Mouse (Mus musculus) adrenal gland, postnatal 36 days (tissue): ENCODE results near the gene Ikbke. TPM values are rescaled to one million over a fixed set of nuclear protein-coding genes. Genes with fewer than 3 reads are reported as not detected.

Experiments
- DNase-seq, 2 experiments: peaks; one replicate each; pipeline ENCODE4 v3.0.0; 2021; ENCODE audit warnings: mixed read lengths in 1 of 2
- total RNA-seq, 2 experiments: library from RNA; stranded (reverse); gene quantifications; 2 replicates each; pipeline ENCODE4 v1.2.3; 2021

Ikbke gene
- total RNA-seq, 2 experiments from 2014 or later, result 6.6 to 20.5 TPM

DNA sequence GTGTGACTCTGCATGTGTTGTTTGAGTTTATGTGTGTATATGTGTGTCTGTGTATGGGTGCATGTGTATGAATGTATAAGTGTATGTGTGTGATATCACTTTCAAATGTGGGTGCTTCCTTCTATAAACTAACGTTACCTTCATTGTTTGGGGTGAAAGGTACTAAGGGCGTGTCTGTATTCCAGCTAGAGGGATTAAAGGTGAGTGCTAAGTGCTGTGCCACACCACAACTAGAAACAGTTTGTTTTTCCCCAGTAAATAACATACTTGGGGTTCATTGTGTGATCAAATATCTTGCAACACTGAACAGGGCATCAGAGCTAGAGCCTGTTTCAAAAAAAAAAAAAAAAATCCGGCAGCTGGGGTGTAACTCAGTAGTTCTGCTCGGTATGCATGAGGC lies 2.3 kb upstream of the Ikbke start:
- no peak for DNase-seq

- no peak for DNase-seq
Observed at GRCm38 (mm10) chr1:131280280-131280679, 874 bp upstream of the Ikbke start.

DNA sequence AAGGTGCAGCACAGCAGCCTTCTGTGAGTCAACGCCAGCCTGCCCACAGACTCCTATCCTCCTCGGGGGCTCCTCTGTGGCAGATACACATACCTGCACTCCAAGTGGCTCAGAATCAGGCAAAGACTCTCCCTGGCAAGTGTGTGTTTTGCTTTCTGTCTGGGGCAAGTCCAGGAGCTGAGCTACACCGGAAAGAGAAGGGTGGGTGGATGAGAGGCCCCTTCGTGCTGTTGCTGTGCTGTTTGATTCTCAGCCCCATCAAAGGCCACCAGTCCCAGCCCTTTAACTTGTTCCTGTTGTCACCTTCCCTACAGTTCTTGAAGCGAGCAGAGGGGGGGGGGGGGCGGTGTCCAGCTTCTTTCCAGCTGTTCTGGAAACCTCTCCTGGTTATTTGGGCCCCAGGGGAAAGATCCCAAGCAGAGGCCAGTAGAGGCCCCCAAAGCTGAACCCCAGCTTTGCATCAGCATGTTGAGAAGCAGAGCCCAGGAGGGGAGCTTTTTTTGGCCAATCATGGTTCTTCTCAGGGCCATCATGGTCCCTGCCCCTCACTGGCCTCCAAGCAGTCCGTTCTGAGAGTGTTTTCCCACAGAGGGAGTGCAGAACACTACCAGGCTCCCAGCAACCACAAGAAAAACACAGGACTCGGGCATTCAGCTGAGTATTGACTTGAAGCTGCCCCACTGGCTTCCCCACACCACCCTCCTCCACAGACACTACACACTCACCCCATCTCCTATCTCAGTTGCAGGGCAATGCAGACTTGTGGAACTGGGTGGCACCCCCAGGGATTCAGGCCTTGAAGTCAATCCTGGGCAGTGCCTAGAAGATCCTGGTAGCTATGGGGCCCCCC lies 575 bp downstream of the Ikbke start:
- no peak for DNase-seq

DNA sequence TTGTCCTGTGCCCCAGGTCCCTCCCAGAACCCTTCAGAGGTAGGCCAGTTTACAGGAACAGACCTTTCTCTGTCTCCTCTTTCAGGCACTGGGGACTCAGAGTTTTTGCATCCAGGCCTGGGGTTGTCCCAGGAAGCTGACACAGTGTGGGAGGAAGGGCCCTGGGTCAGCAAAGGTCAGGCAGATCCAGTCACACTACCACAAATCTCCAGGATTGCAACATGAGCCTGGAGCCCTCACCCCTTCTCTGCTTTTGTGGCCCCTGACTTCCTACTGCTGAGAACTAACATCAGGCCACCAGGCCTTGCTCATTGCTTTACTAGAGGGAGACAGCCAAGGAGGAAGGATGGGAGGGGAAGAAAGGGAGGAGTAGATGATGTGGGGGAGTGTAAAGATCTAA lies 2.6 kb downstream of the Ikbke start:
- peak; percentile 49 to 59 for DNase-seq

- peak in 1 of 2 experiments; percentile 41 for DNase-seq
Observed at GRCm38 (mm10) chr1:131275577-131275976, 3.8 kb downstream of the Ikbke start.

DNA sequence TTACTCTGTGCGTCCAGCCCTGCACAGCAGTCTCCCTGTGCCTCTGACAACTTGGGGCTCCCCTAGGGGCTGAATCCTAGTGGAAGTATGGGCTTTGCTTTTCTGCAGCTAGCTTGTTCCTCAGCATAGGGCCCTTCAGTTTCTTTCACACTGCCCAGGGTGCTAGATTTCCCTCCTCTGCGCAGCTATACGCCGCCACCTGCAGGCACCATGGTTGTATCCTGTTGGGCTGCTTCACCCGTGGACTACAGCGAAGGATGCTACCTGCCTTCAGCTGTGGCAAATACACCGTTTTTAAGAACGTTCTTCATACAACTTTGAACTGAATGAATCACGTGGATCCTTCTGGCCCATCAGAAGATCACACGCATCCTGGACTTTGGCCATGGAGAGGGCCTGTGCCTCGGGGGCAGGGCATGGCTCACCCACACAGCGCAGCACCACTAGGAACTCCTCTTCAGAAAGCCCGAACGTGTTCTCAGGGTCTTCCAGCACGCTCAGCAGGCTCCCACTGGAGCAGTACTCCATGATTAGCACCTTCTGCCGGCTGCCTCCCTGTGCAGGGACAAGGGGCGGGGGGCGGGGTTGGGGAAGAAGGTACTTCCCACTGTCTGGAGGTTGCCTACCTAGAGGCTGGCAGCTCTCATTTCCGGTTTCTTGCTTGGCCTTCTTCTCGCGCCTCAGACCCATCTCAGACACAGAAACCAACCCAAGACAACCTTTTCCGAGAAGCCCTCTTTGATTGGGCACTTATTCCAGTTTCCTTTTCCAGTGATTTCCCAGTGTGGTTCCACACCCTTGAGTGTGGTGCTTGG lies 4.5 kb downstream of the Ikbke start:
- peak in 1 of 2 experiments; percentile 52 for DNase-seq

- DNase-seq, result peak; percentile 69 to 71
Observed at GRCm38 (mm10) chr1:131269797-131270578, 9.4 kb downstream of the Ikbke start.

DNA sequence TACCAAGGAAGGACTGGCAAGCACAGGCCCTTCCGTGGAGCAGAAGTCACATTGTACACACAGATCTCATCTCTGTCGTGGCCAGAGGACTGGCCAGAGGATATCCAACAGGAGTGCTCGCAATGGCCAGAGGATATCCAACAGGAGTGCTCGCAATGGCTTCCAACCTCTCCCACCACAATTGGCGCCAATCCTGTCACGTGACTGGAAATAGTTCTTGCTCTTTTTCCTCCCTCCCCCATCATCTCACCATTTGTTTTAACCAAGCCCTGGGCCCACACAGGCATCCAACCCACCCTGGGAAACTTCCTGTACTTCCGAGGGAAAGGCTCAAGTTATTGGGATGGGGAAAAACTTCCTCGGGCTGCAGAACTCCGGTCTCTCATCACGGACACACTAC lies 10.6 kb downstream of the Ikbke start:
- DNase-seq, result no peak

DNA sequence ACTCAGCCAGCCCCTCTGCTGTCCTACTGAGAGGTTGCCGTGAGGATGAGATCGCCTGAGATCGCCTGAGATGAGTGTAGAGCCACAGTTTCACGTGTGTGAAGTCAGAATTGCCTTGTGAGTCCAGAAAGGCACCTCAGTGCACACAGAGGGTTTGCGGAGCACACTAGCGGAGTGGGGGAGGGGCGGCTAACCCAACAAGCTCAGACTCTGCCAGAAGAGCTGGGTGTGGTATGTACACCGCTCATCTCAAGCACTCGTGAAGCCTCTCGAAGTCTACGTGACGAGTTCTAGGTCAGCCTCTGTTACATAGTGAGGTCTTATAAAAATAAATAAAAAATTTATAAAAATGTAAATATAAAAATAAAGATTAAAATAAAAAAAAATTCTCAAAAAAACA lies 15.5 kb downstream of the Ikbke start:
- DNase-seq, result no peak

DNA sequence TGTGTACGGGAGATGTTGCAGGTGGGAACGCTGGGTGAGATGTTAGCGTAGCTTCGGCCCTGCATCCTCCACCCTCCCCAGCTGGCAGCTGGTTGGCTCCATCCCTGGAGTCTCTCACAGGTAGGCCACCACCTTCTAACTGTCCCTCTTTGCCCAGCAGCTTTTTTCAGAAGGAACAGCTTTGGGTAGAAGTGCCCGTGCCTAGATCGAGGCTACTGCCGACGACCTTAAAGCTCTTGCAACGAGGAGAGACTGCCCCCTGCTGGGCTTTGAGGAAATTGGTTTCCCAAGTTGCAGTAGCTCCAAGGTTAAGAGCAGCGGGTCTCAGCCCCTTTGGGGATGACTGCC lies 19.1 kb downstream of the Ikbke start:
- DNase-seq, result peak; percentile 74 to 81

DNA sequence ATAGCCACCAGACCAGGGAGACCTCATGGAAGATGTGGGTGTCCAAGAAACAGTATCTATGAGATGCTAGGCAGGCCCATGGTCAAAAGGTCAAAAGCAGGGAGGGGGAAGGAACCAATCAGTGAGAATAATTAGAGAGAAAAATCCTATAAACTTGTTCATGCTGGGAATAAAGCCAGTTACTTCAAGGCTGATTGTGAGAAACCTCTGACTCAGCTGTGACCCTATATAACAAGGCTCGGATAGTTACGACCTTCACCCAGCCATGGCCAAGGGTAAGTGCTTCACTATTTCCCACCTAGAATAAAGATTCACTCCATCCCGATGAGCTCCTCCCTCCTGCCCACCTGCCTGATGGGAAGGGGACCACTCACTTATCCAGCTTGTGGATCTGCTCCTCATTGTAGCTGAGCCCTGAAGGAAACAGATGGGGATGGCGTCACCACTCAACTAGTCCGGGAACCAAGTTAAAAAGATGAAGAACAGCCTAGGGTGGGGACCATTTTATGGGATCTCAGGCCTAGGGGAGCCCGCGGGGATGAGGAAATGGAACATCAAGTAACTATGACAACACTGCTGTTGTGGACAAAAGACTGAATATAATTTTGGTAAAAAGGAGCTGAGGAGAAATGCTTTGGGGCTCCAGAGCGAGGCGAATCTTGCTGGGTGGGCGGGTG lies 19.6 kb downstream of the Ikbke start:
- no peak for DNase-seq

- DNase-seq, result no peak
Observed at GRCm38 (mm10) chr1:131257288-131257687, 22.1 kb downstream of the Ikbke start.

- DNase-seq, result peak; percentile 25 to 50
Observed at GRCm38 (mm10) chr1:131252516-131253250, 26.7 kb downstream of the Ikbke start.

- peak; percentile 55 to 73 for DNase-seq
Observed at GRCm38 (mm10) chr1:131246433-131247395, 32.7 kb downstream of the Ikbke start.

DNA sequence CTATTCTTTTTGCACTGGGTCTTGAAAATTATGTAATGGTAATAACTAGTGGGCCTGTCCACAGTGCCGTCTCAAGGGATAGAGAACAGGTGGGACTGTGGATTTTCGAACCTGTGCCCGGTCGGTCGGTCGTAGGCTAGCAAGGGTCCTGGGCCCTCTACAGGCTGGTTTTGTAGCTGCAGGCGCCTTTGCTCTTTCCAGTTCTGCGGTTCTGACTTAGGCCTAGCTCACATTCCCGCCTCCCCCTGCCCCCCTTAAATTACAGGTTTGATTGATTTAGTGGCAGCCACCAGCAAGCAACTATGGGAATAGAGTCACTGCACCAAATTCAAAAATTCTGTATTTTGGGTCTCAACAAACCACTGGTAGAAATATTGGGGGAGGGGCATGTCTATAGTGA lies 33.5 kb downstream of the Ikbke start:
- DNase-seq, result peak; percentile 65 to 80

- peak; percentile 90 for DNase-seq
Observed at GRCm38 (mm10) chr1:131245089-131245856, 34.1 kb downstream of the Ikbke start, which contains the start of gene Rassf5. TSS of gene Rassf5 (minus strand) at chr1:131245258.

DNA sequence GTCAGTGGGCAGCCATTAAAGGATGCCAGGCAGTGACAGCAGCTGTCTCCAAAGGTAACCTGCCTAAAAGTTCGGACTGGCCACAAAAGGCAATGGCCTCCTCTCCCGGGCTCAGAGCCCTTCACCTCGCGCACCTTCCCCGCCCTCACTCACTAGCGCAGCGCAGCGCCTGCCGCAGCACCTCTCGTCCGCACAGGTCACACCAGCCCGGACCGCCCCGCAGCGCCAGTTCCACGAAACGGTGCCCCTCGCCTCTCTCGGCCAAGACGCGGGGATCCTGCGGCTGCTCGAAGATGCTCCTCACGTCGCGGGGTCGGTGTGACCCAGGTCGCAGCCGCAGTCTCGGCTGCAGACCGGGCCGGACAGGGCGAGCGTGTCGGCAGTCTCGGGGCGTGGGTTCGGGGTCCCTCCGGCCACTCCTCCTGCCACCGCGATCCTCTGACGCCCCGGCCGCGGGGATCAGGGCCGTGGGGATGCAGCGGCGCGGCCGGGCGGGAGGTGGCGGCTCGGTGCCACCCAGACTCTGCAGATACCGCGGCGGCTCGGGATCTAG lies 34.8 kb downstream of the Ikbke start:
- peak; percentile 40 to 52 for DNase-seq

DNA sequence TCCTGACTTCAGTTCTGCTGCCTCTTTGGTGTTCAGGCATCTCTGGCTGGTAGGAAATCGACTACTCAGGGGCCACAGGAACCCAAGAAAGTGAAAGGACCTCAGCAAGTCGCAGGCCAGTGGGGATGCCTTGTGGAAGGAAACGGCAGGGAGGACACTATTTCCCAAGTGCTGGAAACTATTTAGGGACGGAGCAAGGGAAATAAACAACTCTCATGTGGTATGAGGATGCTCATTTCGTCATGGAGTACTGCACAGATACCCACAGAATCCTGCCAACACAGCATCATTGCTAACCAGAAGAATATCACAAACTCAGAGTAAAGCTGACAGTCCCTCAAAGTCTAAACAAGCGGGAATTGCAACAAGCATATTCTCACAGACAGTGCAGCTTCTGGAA lies 36.5 kb downstream of the Ikbke start:
- DNase-seq, result no peak
